Mouse (Mus musculus): ENCODE measurements around the gene Gpr137.

- TF ChIP-seq CTCF (IDR thresholded peaks at IDR 0.05; ENCODE audit: insufficient read depth, low read depth, low read length) (no peak), POLR2A (IDR thresholded peaks at IDR 0.05; ENCODE audit: insufficient read depth, low read depth, low read length) (no peak)
Measured at GRCm38 (mm10) chr19:6969291-6969664, 27.0 kb upstream of the Gpr137 start.

Measured in olfactory bulb, adult 2 months (tissue).